Mouse (Mus musculus) brain, embryonic 14.5 days (tissue): ENCODE measurements around the gene Lmbr1l.

Source experiments
- CTCF ChIP-seq: fragments of 200-500 bp; IDR thresholded peaks from 2 replicates; pipeline ENCODE4 v1.5.1; 2012; ENCODE audit warnings: inconsistent platforms, mild to moderate bottlenecking, moderate library complexity, borderline replicate concordance; ENCODE audit not compliant: insufficient read depth, insufficient read length; ENCODE audit errors: extremely low read depth
- POLR2A ChIP-seq: fragments of 200-500 bp; IDR thresholded peaks from 2 replicates; pipeline ENCODE4 v1.6.1; 2012; ENCODE audit warnings: mild to moderate bottlenecking, inconsistent platforms, borderline replicate concordance; ENCODE audit not compliant: poor library complexity, insufficient read depth, insufficient read length, severe bottlenecking; ENCODE audit errors: extremely low read depth

GRCm38 (mm10) chr15:98868346-98869063 lies 49.5 kb downstream of the Lmbr1l start:
- TF ChIP-seq CTCF (no peak), POLR2A (no peak)
